Mouse (Mus musculus) G1E (cell line): ENCODE data around the gene Unkl. TPM values are rescaled to one million over a fixed set of nuclear protein-coding genes. Genes with fewer than 3 reads are reported as not detected.

Source experiments
- ATAC-seq: 2 replicates; pipeline ENCODE4 v1.8.0; 2016; ENCODE audit warnings: mild to moderate bottlenecking; ENCODE audit not compliant: insufficient number of reproducible peaks, poor library complexity, low FRiP score, severe bottlenecking; ENCODE audit errors: extremely low read depth
- DNase-seq: peaks from one replicate; pipeline ENCODE4 v3.0.0; 2012; ENCODE audit warnings: low spot score
- H3K27me3 ChIP-seq: 2 replicates; pipeline ENCODE4 v1.6.1; 2012; ENCODE audit warnings: mild to moderate bottlenecking, low read length, inconsistent platforms; ENCODE audit not compliant: insufficient read depth
- H3K36me3 ChIP-seq: replicated peaks from 2 replicates; pipeline ENCODE3; 2012; ENCODE audit warnings: mild to moderate bottlenecking, inconsistent platforms
- H3K4me1 ChIP-seq: 2 replicates; pipeline ENCODE4 v1.6.1; 2012; ENCODE audit warnings: low read depth, low read length, inconsistent platforms, mixed read lengths; ENCODE audit not compliant: insufficient read depth
- H3K4me3 ChIP-seq: 2 replicates; pipeline ENCODE4 v1.5.1; 2012; ENCODE audit warnings: low read depth, mild to moderate bottlenecking, inconsistent platforms, low read length, moderate library complexity, mixed read lengths
- H3K9me3 ChIP-seq: replicated peaks from 2 replicates; pipeline ENCODE4 v1.6.1; 2012; ENCODE audit warnings: inconsistent platforms
- CTCF ChIP-seq: IDR thresholded peaks from 2 replicates; pipeline ENCODE4 v1.5.1; 2012; ENCODE audit warnings: low read depth, low read length, inconsistent platforms, mixed read lengths
- GATA1 ChIP-seq: IDR thresholded peaks from 2 replicates; pipeline ENCODE4 v1.6.1; 2012; ENCODE audit warnings: borderline replicate concordance, low read length, inconsistent platforms, mixed read lengths
- GATA2 ChIP-seq: IDR thresholded peaks from 2 replicates; pipeline ENCODE4 v1.6.1; 2012; ENCODE audit warnings: low read depth, low read length, inconsistent platforms, borderline replicate concordance
- POLR2AphosphoS5 ChIP-seq: IDR thresholded peaks from 2 replicates; pipeline ENCODE4 v1.6.1; 2012; ENCODE audit warnings: low read depth, low read length, inconsistent platforms; ENCODE audit not compliant: insufficient replicate concordance
- TAL1 ChIP-seq: conservative IDR thresholded peaks from 2 replicates; pipeline ENCODE4 v1.6.1; 2012; ENCODE audit warnings: low read depth, low read length, inconsistent platforms, mixed read lengths
- polyA plus RNA-seq: library from polyadenylated mRNA; stranded (reverse); fragments of >175 nt; gene quantifications from 2 replicates; pipeline ENCODE4 v1.2.3, GENCODE M21; 2012
- total RNA-seq, 2 experiments: library from RNA; stranded (forward) in 1 of 2; stranded (reverse) in 1 of 2; fragments of 200-1000 nt in 1 of 2; fragments of >200 nt in 1 of 2; fragmentation: Nextera tagmentation in 1 of 2; gene quantifications; 2 replicates each; pipeline ENCODE4 v1.2.3; 2014 to 2017

Unkl gene
- total and polyA plus RNA-seq, 3 experiments, result 10.1 to 59.4 (median 14.1) TPM

DNA sequence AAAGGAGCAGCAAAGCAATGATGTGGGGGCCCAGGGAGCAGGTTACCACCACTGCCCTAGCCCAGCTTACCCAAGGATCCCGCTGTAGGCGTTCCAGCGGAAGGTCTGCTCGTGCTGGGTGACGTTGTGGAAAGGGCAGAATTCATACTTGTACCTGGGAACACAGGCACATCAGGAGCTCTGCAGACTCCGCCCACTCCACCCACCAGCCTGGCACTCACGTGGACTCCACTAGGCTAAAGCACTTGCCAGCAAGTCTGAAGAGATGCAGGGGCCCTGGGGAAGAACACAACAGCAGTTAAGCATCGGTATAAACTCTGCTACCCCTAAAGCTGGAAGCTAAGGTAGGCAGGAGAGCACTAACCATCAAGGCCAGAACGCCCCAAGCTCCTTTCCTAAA lies 47.4 kb downstream of the Unkl start:
- Histone ChIP-seq H3K27me3 (no peaks in the 10 kb centered on the region), H3K9me3 (no peaks in the 10 kb centered on the region), H3K36me3 (peaks cover 46% of the 10 kb centered on the region), H3K4me1 (peaks cover 14% of the 10 kb centered on the region), H3K4me3 (no peak overlapping the region)
- DNase-seq (no peak), ATAC-seq (no peak)
- TF ChIP-seq TAL1 (no peak), GATA1 (no peak), POLR2AphosphoS5 (no peak), GATA2 (no peak), CTCF (no peak)

DNA sequence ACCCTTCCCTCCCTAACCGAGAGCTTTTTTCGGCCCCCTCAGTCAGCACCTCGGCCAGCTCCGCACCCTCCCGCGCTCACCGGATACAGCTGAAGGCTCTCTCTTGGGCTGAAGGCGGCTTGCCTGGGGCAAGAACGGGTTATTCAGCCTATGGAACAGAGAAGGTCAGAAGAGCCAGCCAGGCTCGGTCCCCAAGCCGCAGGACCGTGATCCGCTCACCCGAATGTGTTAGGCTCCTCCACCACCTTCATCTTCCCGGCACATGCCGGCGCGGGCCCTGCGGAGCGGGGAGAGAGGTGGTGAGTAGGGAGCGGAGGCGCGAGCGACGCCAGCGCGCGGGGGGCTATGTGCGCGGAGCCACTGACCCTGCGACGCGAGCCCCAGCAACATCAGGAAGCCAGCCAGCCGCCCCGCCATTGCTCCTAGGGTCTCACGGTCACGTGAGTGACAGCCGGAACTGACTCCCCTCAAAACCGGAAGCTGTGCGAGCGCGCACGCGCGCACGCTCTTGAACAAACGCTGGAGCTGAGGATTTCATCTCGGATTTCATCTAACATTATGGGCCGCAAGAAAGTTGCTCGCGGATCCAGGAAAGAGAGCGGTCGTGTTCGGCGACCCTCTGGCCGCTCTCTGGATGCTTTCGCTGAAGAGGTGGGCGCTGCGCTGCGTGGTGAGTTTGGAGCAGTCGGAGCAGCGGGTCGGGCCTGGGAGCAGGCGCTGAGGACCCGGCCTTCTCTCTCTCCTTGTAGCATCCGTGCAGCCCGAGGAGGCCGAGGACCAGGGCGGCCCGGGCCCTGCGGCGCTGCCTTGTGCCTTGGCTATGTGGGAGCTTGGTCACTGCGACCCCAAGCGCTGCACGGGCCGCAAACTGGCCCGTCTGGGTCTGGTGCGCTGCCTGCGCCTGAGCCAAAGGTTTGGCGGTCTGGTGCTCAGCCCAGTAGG lies 51.8 kb downstream of the Unkl start, which contains the start of the genes Gnptg and Tsr3:
Gene Gnptg (minus strand): TSS at position 430 of the 942 bp plus-strand sequence.
Gene Tsr3 (plus strand): TSS at position 476 of the 942 bp plus-strand sequence.
- no peaks in the 10 kb centered on the region; the same call in 1 of the 2 replicates for H3K27me3 ChIP-seq
- ATAC-seq (peak; percentile 28), DNase-seq (peak; percentile 96)
- peaks cover 39% of the 10 kb centered on the region for H3K4me1 ChIP-seq
- H3K36me3 ChIP-seq, result peaks cover 69% of the 10 kb centered on the region
- no peaks in the 10 kb centered on the region for H3K9me3 ChIP-seq
- no peak for TF ChIP-seq GATA2
- no peak for TF ChIP-seq POLR2AphosphoS5
- no peak for TF ChIP-seq CTCF
- TF ChIP-seq GATA1, result no peak
- TF ChIP-seq TAL1, result no peak
- H3K4me3 ChIP-seq, result peak within 1 kb of the TSS; percentile 96

GRCm38 (mm10) chr17:25243131-25243780 lies 55.1 kb downstream of the Unkl start:
- no peak for TF ChIP-seq CTCF
- no peak for DNase-seq
- Histone ChIP-seq H3K4me1 (peaks cover 47% of the 10 kb centered on the region), H3K27me3 (peaks cover 22% of the 10 kb centered on the region), H3K9me3 (no peaks in the 10 kb centered on the region), H3K4me3 (no peak overlapping the region), H3K36me3 (peaks cover 54% of the 10 kb centered on the region)
- ATAC-seq, result no peak

DNA sequence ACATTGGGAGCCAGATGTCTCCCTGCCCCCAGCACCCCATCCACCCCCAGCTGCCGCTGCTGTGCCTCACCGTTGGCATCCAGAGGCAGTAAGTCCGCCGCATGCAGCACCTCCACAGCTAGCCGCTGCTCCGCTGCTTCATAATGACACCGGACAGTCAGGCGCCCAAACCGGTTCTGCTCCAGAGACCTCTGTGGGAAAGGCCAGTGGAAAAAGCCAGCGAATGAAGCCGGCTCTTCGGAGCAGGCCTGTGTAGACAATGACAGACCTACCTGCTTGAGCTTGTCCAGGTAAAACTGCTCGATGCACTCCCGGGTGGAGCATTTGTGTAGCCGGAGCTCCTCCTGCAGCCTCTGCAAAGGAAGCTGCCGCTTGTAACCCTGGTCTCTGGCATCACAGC lies 56.0 kb downstream of the Unkl start:
- Histone ChIP-seq H3K4me1 (peaks cover 45% of the 10 kb centered on the region), H3K9me3 (no peaks in the 10 kb centered on the region)
- no peak for ATAC-seq

DNA sequence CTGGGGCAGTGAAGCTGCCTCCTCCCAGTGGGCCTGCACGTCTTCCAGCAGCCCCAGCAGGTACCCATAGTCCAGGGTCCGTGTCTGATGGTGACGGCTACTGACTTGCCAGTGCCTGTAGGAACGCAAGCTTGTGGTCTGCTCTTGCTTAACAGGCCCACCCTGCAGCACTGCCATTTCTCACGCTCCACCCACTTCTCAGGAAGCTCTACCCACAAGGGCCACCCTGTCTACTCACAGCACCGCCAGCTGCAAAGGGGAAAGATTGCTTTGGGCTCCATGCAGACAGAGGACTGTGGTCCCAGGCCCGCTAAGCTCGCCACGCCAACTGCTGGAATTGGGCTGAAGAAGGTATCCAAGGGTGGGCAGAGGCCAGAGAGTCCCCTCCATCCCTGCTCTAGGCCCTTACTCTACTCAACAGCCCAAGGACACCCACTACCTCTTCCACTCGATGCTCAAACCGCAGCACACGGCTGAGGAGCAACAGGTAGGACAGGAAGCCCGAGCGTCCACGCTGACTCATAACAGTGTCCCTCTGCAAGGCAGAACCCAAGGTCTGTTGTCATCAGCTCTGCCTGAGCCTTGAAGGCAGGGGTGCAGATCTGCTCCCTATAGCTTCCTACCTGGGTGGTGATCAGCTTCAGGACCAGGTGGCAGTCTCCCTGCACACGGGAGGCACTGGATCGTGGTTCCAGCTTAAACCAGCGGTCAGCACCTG lies 60.0 kb downstream of the Unkl start:
- no peak for DNase-seq
- peaks cover 61% of the 10 kb centered on the region for H3K27me3 ChIP-seq
- H3K9me3 ChIP-seq, result no peaks in the 10 kb centered on the region
- no peak for ATAC-seq
- no peak for TF ChIP-seq CTCF
- no peak for TF ChIP-seq GATA2
- TF ChIP-seq POLR2AphosphoS5, result no peak
- no peak for TF ChIP-seq TAL1
- no peak for TF ChIP-seq GATA1
- H3K36me3 ChIP-seq, result peaks cover 32% of the 10 kb centered on the region
- H3K4me1 ChIP-seq, result peaks cover 16% of the 10 kb centered on the region
- no peak overlapping the region for H3K4me3 ChIP-seq

More for the DNA sequence above, 56.0 kb downstream of the Unkl start:
- no peak for TF ChIP-seq TAL1
- TF ChIP-seq CTCF, result no peak
- TF ChIP-seq POLR2AphosphoS5, result no peak
- TF ChIP-seq GATA1, result no peak
- no peak for TF ChIP-seq GATA2
- Histone ChIP-seq H3K4me3 (no peak overlapping the region), H3K27me3 (peaks cover 27% of the 10 kb centered on the region), H3K36me3 (peaks cover 54% of the 10 kb centered on the region)
- no peak for DNase-seq

DNA sequence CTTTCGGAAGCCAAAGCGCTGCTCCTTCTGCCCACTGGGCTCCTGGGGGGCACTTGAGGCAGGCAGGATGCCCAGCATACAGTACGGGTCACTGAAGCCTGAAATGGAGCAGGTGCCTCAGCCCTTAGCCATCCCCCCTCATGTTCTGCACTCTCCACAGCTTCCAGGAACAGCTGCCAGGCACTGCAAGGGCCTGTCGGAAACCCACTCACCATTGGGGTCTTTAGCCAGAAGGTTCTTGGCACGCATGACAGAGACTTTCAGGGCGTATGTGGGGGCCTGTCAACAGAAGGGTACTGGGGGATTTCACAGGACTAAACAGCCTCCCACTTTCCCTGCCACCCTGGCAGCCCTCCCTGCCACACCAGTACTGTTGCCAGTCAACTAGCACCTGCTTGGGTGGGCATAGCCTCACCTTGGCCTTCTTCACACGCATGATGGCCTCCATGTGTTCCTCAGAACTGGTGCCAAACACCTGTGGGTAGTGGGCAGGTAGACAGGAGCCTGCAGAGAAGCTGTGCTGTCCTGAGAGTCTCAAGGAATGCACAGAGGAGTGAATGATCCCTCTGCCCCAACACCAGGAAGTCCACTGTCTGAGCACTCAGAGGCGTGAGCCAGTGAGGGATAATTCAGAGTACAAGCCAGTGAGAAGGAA lies 62.1 kb downstream of the Unkl start:
- no peak for TF ChIP-seq POLR2AphosphoS5
- TF ChIP-seq TAL1, result no peak
- no peak for TF ChIP-seq CTCF
- TF ChIP-seq GATA1, result no peak
- no peak for TF ChIP-seq GATA2
- H3K4me3 ChIP-seq, result no peak overlapping the region
- peaks cover 11% of the 10 kb centered on the region for H3K36me3 ChIP-seq
- H3K4me1 ChIP-seq, result peaks cover 10% of the 10 kb centered on the region; the same call in 1 of the 2 replicates
- ATAC-seq (no peak), DNase-seq (no peak)
- H3K27me3 ChIP-seq, result peaks cover 81% of the 10 kb centered on the region
- no peaks in the 10 kb centered on the region for H3K9me3 ChIP-seq
